Mouse (Mus musculus) midbrain, embryonic 16.5 days (tissue): ENCODE data around the gene Wdr66. TPM values are rescaled to one million over a fixed set of nuclear protein-coding genes. Genes with fewer than 3 reads are reported as not detected.

Source experiments
- ATAC-seq: fragments of 200-750 bp; cut with Nextera tagmentation; 2 replicates; pipeline ENCODE4 v1.8.0; 2017; ENCODE audit warnings: moderate TSS enrichment
- H3K27ac ChIP-seq: fragments of 300-500 bp; sonication (generic); 2 replicates; pipeline ENCODE4 v1.5.1; 2014; ENCODE audit warnings: mild to moderate bottlenecking, low read length, mixed read lengths
- H3K27me3 ChIP-seq: fragments of 300-500 bp; sonication (generic); 2 replicates; pipeline ENCODE4 v1.6.1; 2014; ENCODE audit warnings: low read depth, low read length, mixed read lengths; ENCODE audit not compliant: control insufficient read depth, insufficient read depth
- H3K36me3 ChIP-seq: fragments of 300-500 bp; sonication (generic); 2 replicates; pipeline ENCODE4 v1.6.1; 2014; ENCODE audit warnings: mild to moderate bottlenecking, low read length, moderate library complexity, mixed read lengths; ENCODE audit not compliant: control insufficient read depth, insufficient read depth
- H3K4me1 ChIP-seq: fragments of 300-500 bp; sonication (generic); 2 replicates; pipeline ENCODE4 v1.6.1; 2014; ENCODE audit warnings: mild to moderate bottlenecking, low read length, mixed read lengths; ENCODE audit not compliant: control insufficient read depth, insufficient read depth
- H3K4me2 ChIP-seq: fragments of 300-500 bp; sonication (generic); 2 replicates; pipeline ENCODE4 v1.6.1; 2014; ENCODE audit warnings: mild to moderate bottlenecking, low read length, mixed read lengths
- H3K4me3 ChIP-seq: fragments of 300-500 bp; sonication (generic); 2 replicates; pipeline ENCODE4 v1.5.1; 2014; ENCODE audit warnings: low read depth, mild to moderate bottlenecking, low read length, moderate library complexity, mixed read lengths
- H3K9ac ChIP-seq: fragments of 300-500 bp; sonication (generic); 2 replicates; pipeline ENCODE4 v1.6.1; 2014; ENCODE audit warnings: low read depth, low read length, mixed read lengths
- H3K9me3 ChIP-seq: fragments of 300-500 bp; sonication (generic); replicated peaks from 2 replicates; pipeline ENCODE4 v1.6.1; 2014; ENCODE audit warnings: mild to moderate bottlenecking, low read length, mixed read lengths; ENCODE audit not compliant: control insufficient read depth, poor library complexity, severe bottlenecking
- WGBS: fragments of 180-500 bp; shearing (Covaris S2); extraction: QIAGEN DNeasy Blood & Tissue Kit; methylation state at CpG from one replicate; pipeline ENCODE4 v1.1.7; 2014; 5-methylcytosine and 5-hydroxymethylcytosine counted together
- polyA plus RNA-seq: library from polyadenylated mRNA; unstranded; fragments of >200 nt; fragmentation: Nextera tagmentation; extraction: Ambion mirVana; gene quantifications from 2 replicates; pipeline ENCODE4 v1.2.1, GENCODE M21; 2015

The Wdr66 gene
- polyA plus RNA-seq, 1 experiment from 2014 or later: 1.7 TPM

DNA sequence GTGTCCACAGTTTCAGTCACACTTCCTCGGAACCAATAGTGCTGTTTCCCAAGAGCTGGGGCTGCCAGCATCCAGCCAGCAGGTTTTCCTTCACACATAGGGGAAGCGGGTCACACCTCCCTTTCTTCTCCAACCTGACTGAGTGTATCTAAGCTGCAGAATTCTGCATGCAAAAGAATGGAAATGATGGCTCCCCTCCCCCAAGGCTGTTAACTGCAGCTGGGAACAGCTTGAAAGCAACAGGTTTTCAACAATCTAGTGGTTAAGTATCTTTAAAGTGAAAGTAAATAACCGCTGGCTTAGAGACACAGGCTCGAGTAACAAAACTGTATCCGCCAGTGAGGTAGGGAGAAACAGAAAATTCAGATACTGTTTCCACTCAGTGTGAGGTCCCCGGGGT, 66.1 kb downstream of the Wdr66 start:
- Histone ChIP-seq H3K4me1 (peaks cover 10% of the 10 kb centered on the region), H3K27me3 (no peaks in the 10 kb centered on the region), H3K4me2 (no peak overlapping the region), H3K27ac (no peak overlapping the region), H3K9me3 (no peaks in the 10 kb centered on the region), H3K4me3 (no peak overlapping the region), H3K9ac (no peak overlapping the region), H3K36me3 (no peaks in the 10 kb centered on the region)
- 31% methylated on average over 6 of the region's 6 CpGs for WGBS
- ATAC-seq: no peak

DNA sequence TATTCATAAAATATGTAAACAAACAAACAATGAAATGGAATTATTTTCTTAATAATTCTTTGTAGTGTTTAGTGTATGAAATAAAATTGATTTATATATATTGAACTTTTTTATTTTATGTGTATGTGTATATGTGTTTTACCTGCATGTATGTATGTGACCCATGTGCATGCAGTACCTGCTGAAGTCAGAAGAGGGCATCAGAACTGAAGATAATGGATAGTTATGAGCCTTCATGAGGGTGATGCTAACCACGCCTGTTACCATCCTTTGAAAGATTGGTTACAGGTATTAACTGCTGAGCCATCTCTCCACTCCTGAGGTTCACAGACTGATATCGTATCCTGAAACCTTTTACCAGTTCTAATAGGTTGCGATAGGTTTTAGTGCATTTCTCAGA, 68.2 kb downstream of the Wdr66 start:
- Histone ChIP-seq H3K4me3 (no peak overlapping the region), H3K9ac (no peak overlapping the region), H3K9me3 (no peaks in the 10 kb centered on the region), H3K4me2 (no peak overlapping the region), H3K27me3 (no peaks in the 10 kb centered on the region), H3K36me3 (no peaks in the 10 kb centered on the region), H3K4me1 (peaks cover 16% of the 10 kb centered on the region), H3K27ac (no peak overlapping the region)
- ATAC-seq: no peak
- 98% methylated on average over 3 of the region's 3 CpGs for WGBS

DNA sequence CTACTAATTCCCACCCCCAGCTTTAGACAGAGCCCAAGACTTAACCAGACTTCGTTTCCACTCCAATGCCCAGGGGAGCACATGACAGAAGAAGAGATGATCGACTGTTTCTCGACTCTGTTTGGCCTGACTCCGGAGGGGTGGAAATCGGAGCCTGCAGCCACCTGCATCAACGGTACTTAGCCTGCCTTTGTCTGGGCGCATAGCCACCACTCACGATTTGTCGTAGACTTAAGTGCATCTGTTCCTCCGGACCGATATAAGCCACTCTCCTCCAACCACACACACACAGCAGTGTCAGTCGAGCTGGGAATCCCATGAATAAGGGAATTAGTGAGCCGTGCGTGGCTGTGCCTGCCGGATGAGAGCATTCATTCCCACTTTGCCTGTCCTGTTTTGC, 72.3 kb downstream of the Wdr66 start:
- Histone ChIP-seq H3K4me1 (peaks cover 11% of the 10 kb centered on the region), H3K9ac (0 out of 2 replicates have a peak overlapping the region, but pooled peaks have one; percentile 44), H3K27me3 (no peaks in the 10 kb centered on the region), H3K27ac (no peak overlapping the region), H3K9me3 (no peaks in the 10 kb centered on the region), H3K36me3 (no peaks in the 10 kb centered on the region), H3K4me2 (peak overlapping the region; percentile 34), H3K4me3 (no peak overlapping the region; the same call in 1 of the 2 replicates)
- ATAC-seq: no peak
- 9% methylated on average over 15 of the region's 15 CpGs for WGBS

DNA sequence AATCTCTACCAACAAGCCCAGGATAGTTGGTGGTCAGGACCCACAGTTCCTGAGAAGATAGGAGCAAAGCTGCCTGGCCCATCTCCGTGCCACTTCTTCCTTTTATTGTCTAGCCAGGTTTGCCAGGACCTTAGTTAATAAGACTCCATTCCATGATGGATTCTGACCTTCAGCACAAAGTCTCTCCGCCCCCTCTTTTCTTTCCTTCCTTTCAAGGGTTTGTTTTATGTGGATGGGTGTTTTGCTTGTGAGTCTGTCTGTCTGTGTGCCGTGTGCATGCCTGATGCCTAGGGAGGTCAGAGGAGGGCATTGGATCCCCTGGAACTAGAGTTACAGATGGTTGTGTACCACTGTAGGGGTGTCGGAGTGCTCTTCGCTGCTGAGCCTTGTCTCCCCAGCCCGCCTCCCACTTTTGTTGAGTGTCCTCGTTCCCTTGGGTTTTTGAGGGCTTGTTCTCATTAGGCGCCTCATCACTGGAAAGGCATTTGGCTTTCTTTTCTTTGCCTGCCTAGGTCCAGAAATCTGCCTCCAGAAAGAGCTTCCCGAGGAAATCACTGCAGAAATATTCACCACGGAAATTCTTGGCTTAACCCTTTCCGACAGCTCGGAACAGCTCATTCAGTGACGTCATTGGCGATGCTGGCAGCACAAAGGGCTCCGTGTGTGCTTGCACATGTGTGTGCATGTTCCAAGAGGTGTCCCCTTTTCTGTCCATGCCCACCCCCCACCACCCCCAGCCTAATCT, 74.3 kb downstream of the Wdr66 start:
- Histone ChIP-seq H3K27me3 (no peaks in the 10 kb centered on the region), H3K9ac (no peak overlapping the region), H3K27ac (no peak overlapping the region), H3K4me2 (no peak overlapping the region), H3K9me3 (no peaks in the 10 kb centered on the region), H3K4me1 (peaks cover 11% of the 10 kb centered on the region), H3K4me3 (no peak overlapping the region), H3K36me3 (no peaks in the 10 kb centered on the region)
- 55% methylated on average over 15 of the region's 15 CpGs for WGBS
- no peak for ATAC-seq

DNA sequence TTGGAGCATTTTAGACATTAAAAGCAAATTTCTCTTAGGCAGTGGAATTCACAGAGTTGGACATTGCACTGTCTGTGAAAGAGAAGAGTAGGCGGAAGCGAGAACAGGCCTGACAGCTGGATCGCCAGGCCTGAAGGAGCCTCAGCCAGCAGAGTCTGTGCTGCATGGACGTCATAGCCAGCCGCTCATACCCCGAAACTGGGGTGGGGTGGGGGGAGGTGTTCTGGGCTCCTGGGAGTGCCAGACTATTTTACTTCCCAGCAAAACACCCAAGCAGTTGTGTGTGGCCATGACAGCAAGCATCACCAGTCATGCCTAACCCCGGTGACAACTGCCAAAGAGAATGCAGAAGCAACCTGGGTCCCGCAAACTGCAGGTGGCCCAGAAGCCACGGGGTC, 74.8 kb downstream of the Wdr66 start:
- no peak overlapping the region for H3K9ac ChIP-seq
- no peaks in the 10 kb centered on the region for H3K27me3 ChIP-seq
- peaks cover 11% of the 10 kb centered on the region for H3K4me1 ChIP-seq
- H3K36me3 ChIP-seq: no peaks in the 10 kb centered on the region
- no peak overlapping the region for H3K27ac ChIP-seq
- no peak overlapping the region for H3K4me3 ChIP-seq
- H3K9me3 ChIP-seq: no peaks in the 10 kb centered on the region
- ATAC-seq: no peak
- H3K4me2 ChIP-seq: no peak overlapping the region
- WGBS: 60% methylated on average over 9 of the region's 9 CpGs

DNA sequence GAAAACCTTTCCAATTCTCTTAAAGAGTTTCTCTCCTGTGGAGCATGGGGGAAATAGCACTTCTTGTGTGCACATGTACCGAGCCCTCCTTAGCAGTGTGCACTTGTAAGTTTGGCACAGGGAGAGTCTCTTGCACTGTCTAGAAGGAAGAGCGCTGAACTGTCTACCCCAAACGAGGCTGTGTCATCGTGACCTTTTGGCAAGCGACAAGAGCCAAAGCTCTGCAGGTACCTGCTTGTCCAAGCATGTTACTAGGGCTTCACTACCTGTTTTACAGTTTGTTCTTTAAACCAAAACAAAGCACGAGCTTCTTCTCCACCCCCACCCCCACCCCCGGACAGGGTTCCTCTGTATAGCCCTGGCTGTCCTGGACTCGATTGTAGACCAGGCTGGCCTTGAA, 75.8 kb downstream of the Wdr66 start:
- no peaks in the 10 kb centered on the region for H3K36me3 ChIP-seq
- H3K4me2 ChIP-seq: no peak overlapping the region
- no peak overlapping the region for H3K4me3 ChIP-seq
- no peaks in the 10 kb centered on the region for H3K9me3 ChIP-seq
- H3K27ac ChIP-seq: no peak overlapping the region
- WGBS: 94% methylated on average over 8 of the region's 8 CpGs
- peaks cover 11% of the 10 kb centered on the region for H3K4me1 ChIP-seq
- no peak for ATAC-seq
- no peak overlapping the region for H3K9ac ChIP-seq
- H3K27me3 ChIP-seq: no peaks in the 10 kb centered on the region

DNA sequence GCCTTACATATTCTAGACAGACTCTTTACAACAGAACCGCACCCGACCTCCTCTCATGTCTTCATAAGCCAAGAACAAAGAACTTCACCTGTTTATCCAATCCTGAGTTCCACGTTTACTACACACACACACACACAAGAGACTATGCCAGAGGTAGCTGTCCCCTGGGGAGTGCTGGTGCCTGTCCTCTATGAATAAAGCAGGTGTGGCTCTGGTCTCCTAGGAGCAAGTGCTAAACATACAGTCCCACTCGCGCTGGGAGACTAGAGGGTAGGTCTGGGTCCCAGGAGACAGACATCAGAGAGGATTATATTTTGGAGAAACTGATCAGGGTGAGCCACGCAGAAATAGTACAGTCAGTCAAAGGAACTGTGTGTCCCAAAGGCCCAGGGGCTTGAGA, 81.7 kb downstream of the Wdr66 start:
- 74% methylated on average over 6 of the region's 6 CpGs for WGBS
- Histone ChIP-seq H3K4me2 (no peak overlapping the region), H3K9ac (no peak overlapping the region), H3K4me1 (no peaks in the 10 kb centered on the region), H3K27ac (no peak overlapping the region), H3K27me3 (no peaks in the 10 kb centered on the region), H3K36me3 (no peaks in the 10 kb centered on the region), H3K9me3 (no peaks in the 10 kb centered on the region), H3K4me3 (no peak overlapping the region)
- ATAC-seq: no peak

DNA sequence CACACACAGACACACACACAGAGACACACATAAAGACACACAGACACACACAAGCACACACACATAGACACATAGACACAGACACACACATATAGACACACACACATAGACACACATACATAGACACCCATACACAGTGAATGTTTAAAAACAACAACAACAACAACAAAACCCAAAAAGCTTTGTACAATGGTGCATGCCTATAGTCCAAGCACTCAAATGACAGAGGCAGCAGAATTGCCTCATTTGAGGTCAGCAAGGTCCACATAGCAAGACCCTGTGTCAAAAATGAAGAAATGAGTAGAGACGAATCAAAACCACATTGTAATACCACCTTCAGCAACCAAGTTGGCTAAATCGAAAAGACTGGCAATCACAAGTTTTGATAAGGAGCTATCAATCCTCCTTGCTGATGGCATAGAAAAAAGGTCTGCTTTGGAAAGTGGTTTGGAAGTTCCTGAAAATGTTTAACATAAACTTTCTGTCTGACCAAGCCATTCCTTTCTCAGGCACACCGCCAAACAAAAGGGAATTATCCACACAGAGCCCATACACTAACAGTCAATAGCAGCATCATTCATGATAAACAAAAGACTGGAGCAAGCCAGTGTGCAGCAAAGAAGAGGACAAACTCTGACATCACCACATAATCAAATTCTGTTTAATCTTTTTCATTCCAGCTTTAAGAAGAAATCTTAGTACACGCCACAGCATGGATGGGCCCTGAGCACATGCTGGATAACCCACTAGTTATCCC, 84.5 kb downstream of the Wdr66 start:
- Histone ChIP-seq H3K4me1 (no peaks in the 10 kb centered on the region), H3K9me3 (no peaks in the 10 kb centered on the region), H3K27ac (no peak overlapping the region), H3K36me3 (no peaks in the 10 kb centered on the region), H3K4me3 (no peak overlapping the region), H3K9ac (no peak overlapping the region), H3K4me2 (no peak overlapping the region), H3K27me3 (no peaks in the 10 kb centered on the region)
- 44% methylated on average over 4 of the region's 4 CpGs for WGBS
- ATAC-seq: no peak

DNA sequence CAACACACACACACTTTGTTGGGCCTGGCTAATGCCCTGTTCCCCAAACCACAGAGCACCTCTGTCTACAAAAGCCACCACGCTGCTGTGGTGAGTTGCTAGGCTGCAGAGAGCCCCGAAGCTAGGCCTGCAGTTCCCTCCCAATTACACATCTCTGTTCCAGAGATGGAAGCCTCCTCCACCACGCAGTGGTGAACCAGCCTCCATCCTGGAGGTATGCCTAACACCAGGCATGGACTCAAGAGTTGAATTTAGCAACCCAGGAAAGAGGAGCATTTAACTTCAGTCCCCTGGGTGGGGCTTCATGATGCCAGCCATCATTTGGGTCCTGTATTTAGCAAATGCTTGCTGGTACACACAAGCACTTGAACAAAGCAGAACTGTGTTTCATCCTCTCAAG, 86.6 kb downstream of the Wdr66 start:
- ATAC-seq: no peak
- Histone ChIP-seq H3K9ac (no peak overlapping the region), H3K4me2 (no peak overlapping the region), H3K36me3 (no peaks in the 10 kb centered on the region), H3K4me3 (no peak overlapping the region), H3K9me3 (no peaks in the 10 kb centered on the region), H3K4me1 (peaks cover 3% of the 10 kb centered on the region), H3K27me3 (no peaks in the 10 kb centered on the region), H3K27ac (no peak overlapping the region)
- 77% methylated on average over 3 of the region's 3 CpGs for WGBS
